Mouse (Mus musculus) embryonic fibroblast, embryonic 13.5 days (primary cell): ENCODE results near the gene Atic. TPM values are rescaled to one million over a fixed set of nuclear protein-coding genes. Genes with fewer than 3 reads are reported as not detected.

Experiments
- H3K27ac ChIP-seq: 2 replicates; pipeline ENCODE4 v1.5.1; 2012; ENCODE audit warnings: low read length, control low read depth, inconsistent platforms; ENCODE audit not compliant: insufficient read depth
- H3K4me1 ChIP-seq: 2 replicates; pipeline ENCODE4 v1.6.1; 2011; ENCODE audit warnings: low read length; ENCODE audit not compliant: control insufficient read depth, insufficient read depth
- H3K4me3 ChIP-seq: 2 replicates; pipeline ENCODE4 v1.5.1; 2011; ENCODE audit warnings: mild to moderate bottlenecking, control low read depth, low read length; ENCODE audit not compliant: insufficient read depth
- CTCF ChIP-seq: IDR thresholded peaks from 2 replicates; pipeline ENCODE4 v1.5.1; 2011; ENCODE audit warnings: mild to moderate bottlenecking, control low read depth, low read length, moderate library complexity, borderline replicate concordance; ENCODE audit not compliant: insufficient read depth
- POLR2A ChIP-seq: IDR thresholded peaks from 2 replicates; pipeline ENCODE4 v1.6.1; 2011; ENCODE audit warnings: low read depth, mild to moderate bottlenecking, control low read depth, low read length, moderate library complexity
- polyA plus RNA-seq: library from polyadenylated mRNA; stranded (reverse); fragments of >200 nt; gene quantifications from 2 replicates; pipeline ENCODE4 v1.2.4, GENCODE M21; 2011; ENCODE audit warnings: low read depth; ENCODE audit not compliant: missing spikeins, insufficient read length

The Atic gene
- polyA plus RNA-seq, 1 experiment = 73.8 TPM

DNA sequence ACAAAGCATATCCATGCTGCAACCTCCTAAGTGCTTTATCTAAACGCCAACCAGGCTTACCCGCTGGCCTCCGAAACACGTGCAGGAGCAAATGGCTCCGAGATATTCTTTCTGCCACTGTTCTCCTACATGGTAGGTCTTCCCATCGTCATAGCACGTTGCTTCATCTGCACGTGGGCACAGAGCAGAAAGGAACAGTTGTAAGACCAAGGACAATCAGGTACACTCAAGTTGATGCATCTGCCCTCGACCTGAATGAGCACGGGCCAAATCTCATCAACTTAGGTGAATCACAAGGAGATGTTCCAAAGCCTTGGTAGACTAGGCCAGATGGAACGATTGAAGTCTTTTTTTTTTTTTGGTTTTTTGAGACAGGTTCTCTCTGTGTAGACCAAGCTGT lies 33.1 kb downstream of the Atic start:
- TF ChIP-seq POLR2A (no peak), CTCF (no peak)
- Histone ChIP-seq H3K4me1 (no peaks in the 10 kb centered on the region), H3K4me3 (no peak overlapping the region), H3K27ac (no peak overlapping the region)

DNA sequence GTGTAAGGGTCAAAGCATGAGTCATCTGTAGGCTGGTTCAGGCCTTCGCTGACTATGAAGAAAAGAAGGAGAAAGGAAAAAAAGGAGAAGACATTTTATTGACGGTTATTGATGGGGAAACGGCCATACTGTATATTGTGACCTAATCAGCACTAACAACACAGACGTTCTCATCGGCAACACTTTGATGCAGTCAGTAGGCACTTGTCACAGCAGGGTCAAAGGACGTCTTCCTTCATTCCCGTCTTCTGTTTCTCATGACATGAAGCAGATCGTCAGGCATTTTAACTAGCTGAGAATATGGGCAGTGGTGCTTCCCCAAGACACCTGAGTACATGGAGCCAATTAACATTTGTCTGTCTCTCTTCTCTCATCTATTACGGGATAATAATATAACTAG lies 36.2 kb downstream of the Atic start:
- TF ChIP-seq CTCF (no peak), POLR2A (no peak)
- no peak overlapping the region for H3K4me3 ChIP-seq
- no peak overlapping the region for H3K27ac ChIP-seq
- H3K4me1 ChIP-seq = no peaks in the 10 kb centered on the region

DNA sequence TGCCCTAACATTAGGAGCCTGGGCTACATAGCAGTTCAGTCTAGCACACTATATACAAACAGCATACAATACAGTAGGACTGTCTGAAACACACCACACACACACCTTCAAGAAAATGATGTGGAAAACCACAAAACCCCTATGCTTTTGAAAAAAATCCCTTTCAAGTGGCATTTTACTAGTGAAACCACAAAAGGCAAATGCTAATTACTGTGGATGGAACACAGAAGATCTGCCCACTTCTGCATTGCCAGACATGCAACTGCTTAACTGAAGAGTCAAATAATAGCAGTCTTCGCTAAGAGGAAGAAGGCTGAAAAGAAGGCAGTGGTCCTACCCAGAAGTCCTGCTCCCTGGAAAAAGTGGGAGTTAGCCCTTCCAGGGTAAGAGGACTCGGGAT lies 37.3 kb downstream of the Atic start:
- no peak overlapping the region for H3K4me3 ChIP-seq
- no peaks in the 10 kb centered on the region for H3K4me1 ChIP-seq
- no peak for TF ChIP-seq POLR2A
- TF ChIP-seq CTCF = no peak
- H3K27ac ChIP-seq = no peak overlapping the region

DNA sequence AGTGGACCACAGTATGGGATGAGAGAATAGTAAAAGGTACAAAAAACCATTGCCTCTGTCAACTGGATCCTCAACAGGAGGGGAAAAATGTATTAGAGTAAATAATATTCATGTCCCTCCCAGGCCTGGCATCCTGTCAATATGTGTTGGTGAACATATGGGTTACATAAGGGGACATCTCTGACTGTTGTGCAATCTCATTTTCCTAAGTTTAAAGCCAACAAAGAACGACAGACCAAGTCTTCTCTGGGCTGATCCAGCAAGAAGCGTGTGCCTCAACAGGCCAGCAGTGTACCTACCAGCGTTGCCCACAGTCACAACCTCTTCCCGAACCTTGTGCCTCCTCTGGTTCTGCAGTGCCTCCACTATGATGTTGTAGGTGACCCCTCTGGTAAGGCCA lies 38.4 kb downstream of the Atic start:
- Histone ChIP-seq H3K4me3 (no peak overlapping the region), H3K27ac (no peak overlapping the region), H3K4me1 (no peaks in the 10 kb centered on the region)
- no peak for TF ChIP-seq CTCF

DNA sequence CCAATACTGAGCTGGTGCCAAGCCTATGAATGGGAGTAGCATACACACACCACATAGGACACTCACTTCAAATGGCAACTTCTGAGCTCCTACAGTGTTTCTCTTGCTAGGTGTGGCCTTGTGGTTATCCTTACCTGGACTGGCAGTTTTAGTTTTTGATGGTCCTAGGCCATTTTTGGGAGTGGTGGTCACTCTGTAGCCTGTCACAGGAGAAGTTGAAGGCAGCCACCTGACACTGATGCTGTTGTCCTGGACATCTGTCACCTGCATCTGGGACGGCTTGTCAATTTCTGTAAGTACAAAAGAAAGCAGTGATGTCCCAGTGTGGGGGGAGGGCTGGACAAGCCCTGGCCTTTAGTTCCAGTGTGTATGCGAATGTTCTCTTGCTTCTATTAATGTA lies 48.8 kb downstream of the Atic start:
- H3K4me3 ChIP-seq = no peak overlapping the region
- no peak overlapping the region for H3K27ac ChIP-seq
- TF ChIP-seq CTCF = no peak
- TF ChIP-seq POLR2A = no peak
- H3K4me1 ChIP-seq = no peaks in the 10 kb centered on the region

DNA sequence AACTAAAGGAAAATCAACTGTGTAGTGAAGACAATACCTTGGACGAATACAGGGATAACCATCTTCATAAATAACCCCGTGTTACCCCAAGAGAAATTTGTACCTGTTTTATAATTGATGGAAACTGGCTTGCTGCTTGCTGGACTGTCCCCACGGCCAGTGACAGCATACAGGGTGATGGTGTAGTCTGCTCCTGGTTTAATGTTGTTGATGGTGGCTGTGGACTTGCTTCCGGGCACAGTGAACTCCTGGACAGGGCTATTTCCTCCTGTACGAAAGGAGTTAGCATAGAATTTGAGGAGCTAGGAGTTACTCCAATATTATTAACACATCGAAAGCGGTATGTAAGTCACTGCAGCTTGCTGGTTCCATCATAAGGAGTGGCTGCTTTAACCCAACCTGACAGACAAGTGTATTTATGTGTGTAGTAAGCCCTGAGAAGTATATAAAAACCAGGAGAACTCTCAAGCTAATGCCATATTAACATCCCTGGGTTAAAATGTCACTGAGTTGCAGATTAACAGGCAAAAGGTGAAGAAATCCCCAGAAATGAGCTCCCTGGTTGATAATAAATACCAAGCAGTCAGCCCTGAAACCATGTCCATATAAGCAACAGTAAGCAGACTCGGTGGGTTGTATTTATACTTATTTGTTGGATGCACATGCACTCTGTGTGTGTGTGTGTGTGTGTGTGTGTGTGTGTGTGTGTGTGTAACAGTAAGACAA lies 49.8 kb downstream of the Atic start:
- no peak overlapping the region for H3K4me3 ChIP-seq
- TF ChIP-seq POLR2A (no peak), CTCF (no peak)
- H3K27ac ChIP-seq = no peak overlapping the region
- H3K4me1 ChIP-seq = no peaks in the 10 kb centered on the region

DNA sequence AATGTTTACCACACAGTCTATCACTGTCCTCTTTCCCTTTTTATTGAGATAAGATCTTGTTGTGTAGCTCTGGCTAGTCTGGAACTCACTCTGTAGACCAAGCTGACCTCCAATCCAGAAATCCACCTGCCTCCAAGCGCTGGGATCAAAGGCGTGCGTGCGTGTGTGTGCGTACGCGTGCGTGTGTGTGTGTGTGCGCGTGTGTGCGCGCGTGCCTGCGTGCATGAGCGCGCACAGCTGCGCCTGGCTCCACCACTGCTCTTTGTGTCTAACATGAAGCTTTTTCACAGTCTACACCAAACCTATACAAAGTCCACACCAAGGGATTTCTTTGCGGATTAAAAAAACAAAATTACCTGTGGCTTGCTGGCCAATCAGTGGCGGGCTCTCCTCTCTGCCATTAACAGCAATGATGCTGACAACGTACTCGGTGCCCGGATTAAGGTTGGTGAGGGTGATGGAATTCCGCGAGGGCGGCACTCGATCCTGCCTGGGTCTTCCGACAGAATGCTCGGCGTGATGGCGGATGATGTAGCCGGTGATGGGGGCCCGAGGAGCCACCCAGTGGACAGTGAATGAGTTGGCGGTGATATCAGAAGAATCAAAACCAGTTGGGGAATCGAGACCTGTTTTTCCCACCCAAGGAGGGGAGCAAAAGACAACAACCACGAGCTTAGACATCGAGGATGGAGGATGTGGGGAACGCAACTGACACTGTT lies 52.3 kb downstream of the Atic start:
- TF ChIP-seq POLR2A = no peak
- TF ChIP-seq CTCF = no peak
- no peak overlapping the region for H3K4me3 ChIP-seq
- H3K27ac ChIP-seq = no peak overlapping the region
- no peaks in the 10 kb centered on the region for H3K4me1 ChIP-seq

DNA sequence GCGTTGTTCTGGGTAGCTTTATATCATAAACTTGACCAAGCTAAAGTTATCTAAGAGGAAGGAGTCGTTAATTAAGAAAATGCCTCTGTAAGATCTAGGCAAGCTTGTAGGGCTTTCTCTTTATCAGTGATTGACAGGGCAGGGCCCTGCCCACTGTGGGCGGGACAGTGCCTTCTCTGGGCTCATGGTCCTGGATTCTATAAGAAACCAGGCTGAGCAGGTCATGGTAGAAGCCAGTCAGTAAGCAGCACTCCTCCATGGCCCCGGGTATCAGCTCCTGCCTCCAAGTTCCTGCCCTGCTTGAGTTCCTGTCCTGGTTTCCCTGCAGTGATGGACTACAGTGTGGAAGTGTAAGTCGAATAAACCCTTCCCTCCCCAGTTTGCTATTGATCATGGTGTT lies 53.0 kb downstream of the Atic start:
- Histone ChIP-seq H3K4me1 (no peaks in the 10 kb centered on the region), H3K27ac (no peak overlapping the region), H3K4me3 (no peak overlapping the region)
- TF ChIP-seq POLR2A = no peak
- no peak for TF ChIP-seq CTCF

DNA sequence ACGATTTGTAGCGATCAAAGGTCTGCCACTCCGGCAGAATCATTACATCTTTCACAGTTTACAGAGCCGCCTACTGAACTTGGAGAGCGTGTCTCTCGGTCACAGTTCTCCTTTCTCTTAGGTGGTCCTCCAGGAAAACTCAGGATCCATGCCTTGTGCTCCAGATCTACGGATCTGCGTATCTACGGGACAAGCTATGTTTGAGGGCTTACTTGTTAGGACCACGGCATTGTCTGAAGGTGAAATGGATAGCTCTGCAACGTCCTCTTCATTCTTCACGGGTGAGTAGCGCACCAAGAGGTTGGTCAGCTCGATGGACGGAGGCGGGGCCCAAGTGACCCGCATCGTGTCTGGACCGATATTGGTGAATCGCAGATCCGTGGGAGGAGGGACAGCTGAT lies 55.3 kb downstream of the Atic start:
- H3K27ac ChIP-seq = no peak overlapping the region
- no peak for TF ChIP-seq POLR2A
- TF ChIP-seq CTCF = no peak
- H3K4me3 ChIP-seq = no peak overlapping the region
- H3K4me1 ChIP-seq = no peaks in the 10 kb centered on the region

DNA sequence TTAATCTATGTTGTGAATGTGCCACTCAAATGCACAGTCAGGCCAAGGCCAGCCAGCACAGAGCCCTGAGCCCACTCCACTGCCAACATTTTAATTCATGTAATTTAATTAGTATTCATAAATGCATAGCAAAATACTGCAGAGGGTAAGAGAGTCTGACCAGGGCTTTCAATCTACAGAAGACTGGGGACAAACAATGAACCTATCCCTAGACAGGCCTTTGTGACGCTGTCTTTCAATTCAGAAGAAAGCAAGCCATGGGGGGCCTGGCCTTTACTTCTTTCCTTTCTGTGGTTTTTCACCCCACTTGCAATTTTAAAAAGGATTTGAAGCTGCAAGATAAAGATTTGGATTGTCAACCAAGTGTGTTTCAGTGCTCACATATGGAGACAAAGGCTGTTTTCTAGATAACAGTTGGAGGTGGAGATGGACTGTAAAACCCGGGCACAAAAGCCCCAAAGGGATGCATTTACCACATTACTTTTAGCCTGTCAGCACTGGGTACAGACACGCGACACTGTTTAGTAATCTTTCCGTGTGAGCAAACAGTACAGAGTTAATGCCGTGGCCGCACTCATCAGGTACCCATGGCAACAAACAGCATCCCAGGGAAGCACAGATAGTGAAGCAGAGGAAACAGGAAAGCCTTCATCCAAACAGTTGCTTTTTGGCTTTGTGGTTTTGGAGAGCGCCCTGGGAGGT lies 57.7 kb downstream of the Atic start:
- no peak overlapping the region for H3K27ac ChIP-seq
- no peak for TF ChIP-seq POLR2A
- TF ChIP-seq CTCF = no peak
- H3K4me1 ChIP-seq = no peaks in the 10 kb centered on the region
- H3K4me3 ChIP-seq = no peak overlapping the region
